Mouse (Mus musculus) adrenal gland, postnatal 25 days (tissue): ENCODE results near the gene Fbxo9. TPM values are rescaled to one million over a fixed set of nuclear protein-coding genes. Genes with fewer than 3 reads are reported as not detected.
A peak's percentile ranks its signal among the peaks of the same experiment; 100 is the strongest.
"Not testable (repeated sequence)": the region's sequence is repeated elsewhere in the genome, so short reads cannot be mapped to it uniquely, and the experiment has no call there.

Experiments used
- DNase-seq: peaks from one replicate; pipeline ENCODE4 v3.0.0; 2021; ENCODE audit warnings: mixed read lengths
- total RNA-seq: library from RNA; stranded (reverse); gene quantifications from 2 replicates; pipeline ENCODE4 v1.2.3, GENCODE M21; 2021

Gene Fbxo9
- total RNA-seq, 1 experiment from 2014 or later, result 108 TPM

- peak; percentile 83 for DNase-seq
Observed at GRCm38 (mm10) chr9:78107912-78108795, 711 bp downstream of the Fbxo9 start.

- no peak for DNase-seq
Observed at GRCm38 (mm10) chr9:78107582-78107911, 1.3 kb downstream of the Fbxo9 start.

- DNase-seq, result no peak
Observed at GRCm38 (mm10) chr9:78106821-78107220, 2.0 kb downstream of the Fbxo9 start.

- DNase-seq, result no peak
Observed at GRCm38 (mm10) chr9:78105501-78105932, 3.3 kb downstream of the Fbxo9 start.

- peak; percentile 19 for DNase-seq
Observed at GRCm38 (mm10) chr9:78104973-78105372, 3.9 kb downstream of the Fbxo9 start.

GRCm38 (mm10) chr9:78103965-78104560 is 4.8 kb downstream of the Fbxo9 start:
- DNase-seq, result no peak

- no peak for DNase-seq
Observed at GRCm38 (mm10) chr9:78101431-78101830, 7.4 kb downstream of the Fbxo9 start.

GRCm38 (mm10) chr9:78100956-78101355 is 7.9 kb downstream of the Fbxo9 start:
- DNase-seq, result no peak

- no peak for DNase-seq
Observed at GRCm38 (mm10) chr9:78096376-78096775, 12.5 kb downstream of the Fbxo9 start.

GRCm38 (mm10) chr9:78095686-78096085 is 13.2 kb downstream of the Fbxo9 start:
- no peak for DNase-seq

GRCm38 (mm10) chr9:78090596-78090995 is 18.3 kb downstream of the Fbxo9 start:
- no peak for DNase-seq

- DNase-seq, result no peak
Observed at GRCm38 (mm10) chr9:78089906-78090305, 19.0 kb downstream of the Fbxo9 start.

GRCm38 (mm10) chr9:78088971-78089370 is 19.9 kb downstream of the Fbxo9 start:
- DNase-seq, result no peak

- DNase-seq, result no peak
Observed at GRCm38 (mm10) chr9:78088521-78088920, 20.3 kb downstream of the Fbxo9 start.

GRCm38 (mm10) chr9:78087751-78088150 is 21.1 kb downstream of the Fbxo9 start:
- DNase-seq, result no peak

- DNase-seq, result no peak
Observed at GRCm38 (mm10) chr9:78085722-78086287, 23.1 kb downstream of the Fbxo9 start.

GRCm38 (mm10) chr9:78084341-78084740 is 24.5 kb downstream of the Fbxo9 start:
- no peak for DNase-seq

- DNase-seq, result no peak
Observed at GRCm38 (mm10) chr9:78081835-78082234, 27.0 kb downstream of the Fbxo9 start.

GRCm38 (mm10) chr9:78078240-78078639 is 30.6 kb downstream of the Fbxo9 start:
- no peak for DNase-seq

GRCm38 (mm10) chr9:78075256-78075655 is 33.6 kb downstream of the Fbxo9 start:
- no peak for DNase-seq

GRCm38 (mm10) chr9:78073713-78074340 is 35.0 kb downstream of the Fbxo9 start:
- no peak for DNase-seq

- DNase-seq, result not testable (repeated sequence)
Observed at GRCm38 (mm10) chr9:78073291-78073690, 35.6 kb downstream of the Fbxo9 start.

GRCm38 (mm10) chr9:78071626-78072025 is 37.2 kb downstream of the Fbxo9 start:
- no peak for DNase-seq
